Mouse (Mus musculus) intestine, embryonic 15.5 days (tissue): ENCODE measurements around the gene Rfwd3. TPM values are rescaled to one million over a fixed set of nuclear protein-coding genes. Genes with fewer than 3 reads are reported as not detected.
A peak's percentile ranks its signal among the peaks of the same experiment; 100 is the strongest.
"Not testable (repeated sequence)": the region's sequence is repeated elsewhere in the genome, so short reads cannot be mapped to it uniquely, and the experiment has no call there.

Source experiments
- ATAC-seq: fragments of 200-750 bp; cut with Nextera tagmentation; 2 replicates; pipeline ENCODE4 v1.8.0; 2017; ENCODE audit warnings: moderate TSS enrichment, moderate library complexity
- H3K27ac ChIP-seq: fragments of 300-500 bp; sonication (generic); 2 replicates; pipeline ENCODE4 v1.5.1; 2015; ENCODE audit warnings: mild to moderate bottlenecking, inconsistent platforms
- H3K27me3 ChIP-seq: fragments of 300-500 bp; sonication (generic); replicated peaks from 2 replicates; pipeline ENCODE4 v1.6.1; 2015; ENCODE audit warnings: inconsistent platforms
- H3K36me3 ChIP-seq: fragments of 300-500 bp; sonication (generic); 2 replicates; pipeline ENCODE4 v1.6.1; 2015; ENCODE audit warnings: inconsistent platforms
- H3K4me1 ChIP-seq: fragments of 300-500 bp; sonication (generic); replicated peaks from 2 replicates; pipeline ENCODE4 v1.6.1; 2015; ENCODE audit warnings: inconsistent platforms
- H3K4me2 ChIP-seq: fragments of 300-500 bp; sonication (generic); replicated peaks from 2 replicates; pipeline ENCODE4 v1.6.1; 2015; ENCODE audit warnings: mild to moderate bottlenecking, inconsistent platforms
- H3K4me3 ChIP-seq: fragments of 300-500 bp; sonication (generic); replicated peaks from 2 replicates; pipeline ENCODE4 v1.5.1; 2015; ENCODE audit warnings: inconsistent platforms
- H3K9ac ChIP-seq: fragments of 300-500 bp; sonication (generic); 2 replicates; pipeline ENCODE4 v1.6.1; 2015; ENCODE audit warnings: inconsistent platforms
- H3K9me3 ChIP-seq: fragments of 300-500 bp; sonication (generic); 2 replicates; pipeline ENCODE4 v1.6.1; 2016; ENCODE audit warnings: inconsistent platforms
- WGBS: fragments of 180-500 bp; shearing (Covaris S2); methylation state at CpG from one replicate; pipeline ENCODE4 v1.1.7; 2015; 5-methylcytosine and 5-hydroxymethylcytosine counted together
- polyA plus RNA-seq: library from polyadenylated mRNA; unstranded; fragments of >200 nt; fragmentation: Nextera tagmentation; extraction: Ambion mirVana; gene quantifications from 2 replicates; pipeline ENCODE4 v1.2.1, GENCODE M21; 2015

Rfwd3 gene
- 49.4 and 50.3 TPM in 2 replicates for polyA plus RNA-seq

GRCm38 (mm10) chr8:111299821-111300568 lies at the start of gene Rfwd3:
Gene Rfwd3 (minus strand): TSS chr8:111300222.
- Histone ChIP-seq H3K9me3 (no peaks in the 10 kb centered on the region), H3K4me1 (peaks cover 5% of the 10 kb centered on the region; the same call in 1 of the 2 replicates), H3K4me3 (peak within 1 kb of the TSS; percentile 90), H3K27ac (peak within 1 kb of the TSS; percentile 93), H3K4me2 (peak within 1 kb of the TSS; percentile 60), H3K36me3 (peaks cover 7% of the 10 kb centered on the region), H3K27me3 (no peaks in the 10 kb centered on the region), H3K9ac (peak within 1 kb of the TSS; percentile 89)
- ATAC-seq = peak; percentile 99
- WGBS = under 1% methylated on average over 66 of the region's 67 CpGs

- Histone ChIP-seq H3K4me2 (no peak overlapping the region), H3K4me3 (no peak overlapping the region), H3K27me3 (no peaks in the 10 kb centered on the region), H3K9me3 (no peaks in the 10 kb centered on the region), H3K27ac (no peak overlapping the region), H3K9ac (no peak overlapping the region), H3K36me3 (no peaks in the 10 kb centered on the region), H3K4me1 (no peaks in the 10 kb centered on the region; the same call in 1 of the 2 replicates)
- 9% methylated on average over 5 of the region's 5 CpGs for WGBS
- peak; percentile 67; the same call in 1 of the 2 replicates for ATAC-seq
Measured at GRCm38 (mm10) chr8:111343225-111343624, 43.2 kb upstream of the Rfwd3 start.

GRCm38 (mm10) chr8:111340186-111340585 lies 40.2 kb upstream of the Rfwd3 start:
- no peak overlapping the region for H3K4me3 ChIP-seq
- no peaks in the 10 kb centered on the region for H3K27me3 ChIP-seq
- no peak overlapping the region for H3K9ac ChIP-seq
- H3K36me3 ChIP-seq = no peaks in the 10 kb centered on the region
- no peak overlapping the region for H3K27ac ChIP-seq
- peaks cover 2% of the 10 kb centered on the region; the same call in 1 of the 2 replicates for H3K4me1 ChIP-seq
- H3K9me3 ChIP-seq = no peaks in the 10 kb centered on the region
- no peak for ATAC-seq
- no peak overlapping the region for H3K4me2 ChIP-seq
- WGBS = 72% methylated on average over 3 of the region's 3 CpGs

- Histone ChIP-seq H3K27me3 (no peaks in the 10 kb centered on the region), H3K9ac (0 out of 2 replicates have a peak overlapping the region, but pooled peaks have one; percentile 46), H3K36me3 (no peaks in the 10 kb centered on the region), H3K4me2 (peak overlapping the region; percentile 96), H3K9me3 (no peaks in the 10 kb centered on the region), H3K27ac (no peak overlapping the region), H3K4me1 (peaks cover 2% of the 10 kb centered on the region; the same call in 1 of the 2 replicates), H3K4me3 (peak overlapping the region; percentile 50)
- ATAC-seq = no peak
- WGBS = 40% methylated on average over 12 of the region's 12 CpGs
Measured at GRCm38 (mm10) chr8:111338370-111339208, 38.6 kb upstream of the Rfwd3 start.

GRCm38 (mm10) chr8:111337890-111338347 lies 37.9 kb upstream of the Rfwd3 start, which contains the start of gene Mlkl:
Gene Mlkl (minus strand): TSS chr8:111338177.
- ATAC-seq = peak; percentile 77
- H3K9ac ChIP-seq = peak within 1 kb of the TSS; percentile 46
- no peaks in the 10 kb centered on the region for H3K27me3 ChIP-seq
- H3K9me3 ChIP-seq = no peaks in the 10 kb centered on the region
- under 1% methylated on average over 29 of the region's 29 CpGs for WGBS
- 0 out of 2 replicates have a peak within 1 kb of the TSS, but pooled peaks have one; percentile 9 for H3K27ac ChIP-seq
- peak within 1 kb of the TSS; percentile 96 for H3K4me2 ChIP-seq
- peak within 1 kb of the TSS; percentile 50 for H3K4me3 ChIP-seq
- H3K36me3 ChIP-seq = no peaks in the 10 kb centered on the region
- H3K4me1 ChIP-seq = peaks cover 2% of the 10 kb centered on the region; the same call in 1 of the 2 replicates

- Histone ChIP-seq H3K9ac (peak overlapping the region; percentile 46), H3K36me3 (no peaks in the 10 kb centered on the region), H3K4me3 (peak overlapping the region; percentile 50), H3K27ac (0 out of 2 replicates have a peak overlapping the region, but pooled peaks have one; percentile 9), H3K27me3 (no peaks in the 10 kb centered on the region), H3K9me3 (no peaks in the 10 kb centered on the region), H3K4me2 (peak overlapping the region; percentile 96), H3K4me1 (peaks cover 2% of the 10 kb centered on the region; the same call in 1 of the 2 replicates)
- WGBS = 27% methylated on average over 17 of the region's 17 CpGs
- peak; percentile 15; the same call in 1 of the 2 replicates for ATAC-seq
Measured at GRCm38 (mm10) chr8:111337311-111337889, 37.4 kb upstream of the Rfwd3 start.

- 86% methylated on average over 4 of the region's 4 CpGs for WGBS
- Histone ChIP-seq H3K27me3 (no peaks in the 10 kb centered on the region), H3K4me2 (no peak overlapping the region)
Measured at GRCm38 (mm10) chr8:111336692-111337091, 36.7 kb upstream of the Rfwd3 start.

GRCm38 (mm10) chr8:111325222-111325790 lies 25.3 kb upstream of the Rfwd3 start:
- Histone ChIP-seq H3K9me3 (no peaks in the 10 kb centered on the region), H3K4me2 (no peak overlapping the region), H3K27me3 (no peaks in the 10 kb centered on the region), H3K36me3 (no peaks in the 10 kb centered on the region), H3K9ac (no peak overlapping the region), H3K4me1 (no peaks in the 10 kb centered on the region), H3K27ac (no peak overlapping the region), H3K4me3 (no peak overlapping the region)
- ATAC-seq = no peak
- 81% methylated on average over 6 of the region's 6 CpGs for WGBS

More at GRCm38 (mm10) chr8:111336692-111337091, 36.7 kb upstream of the Rfwd3 start:
- Histone ChIP-seq H3K4me3 (no peak overlapping the region), H3K9ac (no peak overlapping the region), H3K4me1 (peaks cover 2% of the 10 kb centered on the region; the same call in 1 of the 2 replicates), H3K36me3 (no peaks in the 10 kb centered on the region), H3K9me3 (no peaks in the 10 kb centered on the region), H3K27ac (no peak overlapping the region)
- ATAC-seq = no peak

- Histone ChIP-seq H3K4me1 (no peaks in the 10 kb centered on the region), H3K9ac (no peak overlapping the region), H3K27me3 (no peaks in the 10 kb centered on the region; the same call in 1 of the 2 replicates), H3K27ac (no peak overlapping the region), H3K36me3 (no peaks in the 10 kb centered on the region), H3K4me2 (no peak overlapping the region), H3K4me3 (no peak overlapping the region), H3K9me3 (no peaks in the 10 kb centered on the region)
- no peak for ATAC-seq
- 82% methylated on average over 12 of the region's 12 CpGs for WGBS
Measured at GRCm38 (mm10) chr8:111314729-111315128, 14.7 kb upstream of the Rfwd3 start.

GRCm38 (mm10) chr8:111313961-111314360 lies 13.9 kb upstream of the Rfwd3 start:
- not testable (repeated sequence) for H3K27ac ChIP-seq, H3K4me3 ChIP-seq, H3K4me2 ChIP-seq, H3K4me1 ChIP-seq, H3K9ac ChIP-seq, H3K27me3 ChIP-seq, ATAC-seq, H3K36me3 ChIP-seq, H3K9me3 ChIP-seq
- 96% methylated on average over 6 of the region's 6 CpGs for WGBS

GRCm38 (mm10) chr8:111312758-111313162 lies 12.7 kb upstream of the Rfwd3 start:
- no peak; the same call in 1 of the 2 replicates for ATAC-seq
- no peak overlapping the region for H3K27ac ChIP-seq
- no peaks in the 10 kb centered on the region for H3K4me1 ChIP-seq
- no peaks in the 10 kb centered on the region for H3K9me3 ChIP-seq
- H3K27me3 ChIP-seq = no peaks in the 10 kb centered on the region
- no peaks in the 10 kb centered on the region for H3K36me3 ChIP-seq
- 81% methylated on average over 3 of the region's 3 CpGs for WGBS
- H3K4me2 ChIP-seq = no peak overlapping the region
- H3K9ac ChIP-seq = no peak overlapping the region
- H3K4me3 ChIP-seq = no peak overlapping the region
